Mouse (Mus musculus): ENCODE measurements at regions not wholly inside any gene's neighbourhood (a gene's known extent, or its start where the extent isn't known, plus 50 kb on each side); places are given as distances from the start of the nearest gene placed in this dataset.

- Histone ChIP-seq H3K9me3 (replicated peaks) (no peaks in the 10 kb centered on the region), H3K27ac (no peak overlapping the region), H3K36me3 (no peaks in the 10 kb centered on the region), H3K27me3 (ENCODE audit: low read depth, poor library complexity, severe bottlenecking) (no peaks in the 10 kb centered on the region), H3K4me3 (no peak overlapping the region), H3K4me1 (no peaks in the 10 kb centered on the region)
- 62% methylated on average over 1 of the region's 1 CpGs for WGBS
- DNase-seq (ENCODE audit: low spot score): no peak
Observed at GRCm38 (mm10) chr6:41113943-41114342, 78.6 kb upstream of the 2210010C04Rik start.

- 43% methylated on average over 7 of the region's 7 CpGs for WGBS
- Histone ChIP-seq H3K27ac (no peak overlapping the region), H3K4me1 (no peaks in the 10 kb centered on the region), H3K9me3 (replicated peaks) (no peaks in the 10 kb centered on the region), H3K36me3 (no peaks in the 10 kb centered on the region), H3K4me3 (no peak overlapping the region), H3K27me3 (ENCODE audit: low read depth, poor library complexity, severe bottlenecking) (no peaks in the 10 kb centered on the region)
- peak; percentile 55 for DNase-seq (ENCODE audit: low spot score)
Observed at GRCm38 (mm10) chr6:41112861-41113610, 77.7 kb upstream of the 2210010C04Rik start.

GRCm38 (mm10) chr6:41111829-41112228, 76.5 kb upstream of the 2210010C04Rik start:
- H3K27me3 ChIP-seq (ENCODE audit: low read depth, poor library complexity, severe bottlenecking): no peaks in the 10 kb centered on the region
- H3K27ac ChIP-seq: no peak overlapping the region
- no peaks in the 10 kb centered on the region for H3K9me3 ChIP-seq (replicated peaks)
- no peaks in the 10 kb centered on the region for H3K4me1 ChIP-seq
- no peaks in the 10 kb centered on the region for H3K36me3 ChIP-seq
- DNase-seq (ENCODE audit: low spot score): no peak
- H3K4me3 ChIP-seq: no peak overlapping the region

GRCm38 (mm10) chr6:41108897-41109296, 73.6 kb upstream of the 2210010C04Rik start:
- WGBS: 78% methylated on average over 1 of the region's 1 CpGs
- DNase-seq (ENCODE audit: low spot score): no peak
- Histone ChIP-seq H3K4me1 (no peaks in the 10 kb centered on the region), H3K36me3 (no peaks in the 10 kb centered on the region), H3K4me3 (no peak overlapping the region), H3K9me3 (replicated peaks) (no peaks in the 10 kb centered on the region), H3K27me3 (ENCODE audit: low read depth, poor library complexity, severe bottlenecking) (no peaks in the 10 kb centered on the region), H3K27ac (no peak overlapping the region)

GRCm38 (mm10) chr6:41103689-41104400, 68.5 kb upstream of the 2210010C04Rik start:
- H3K27ac ChIP-seq: no peak overlapping the region
- no peak overlapping the region for H3K4me3 ChIP-seq
- no peaks in the 10 kb centered on the region for H3K36me3 ChIP-seq
- no peak for DNase-seq (ENCODE audit: low spot score)
- H3K9me3 ChIP-seq (replicated peaks): no peaks in the 10 kb centered on the region
- H3K27me3 ChIP-seq (ENCODE audit: low read depth, poor library complexity, severe bottlenecking): no peaks in the 10 kb centered on the region
- 83% methylated on average over 6 of the region's 6 CpGs for WGBS
- H3K4me1 ChIP-seq: no peaks in the 10 kb centered on the region

- Histone ChIP-seq H3K4me1 (no peaks in the 10 kb centered on the region), H3K4me3 (no peak overlapping the region), H3K9me3 (replicated peaks) (no peaks in the 10 kb centered on the region), H3K36me3 (no peaks in the 10 kb centered on the region), H3K27ac (no peak overlapping the region), H3K27me3 (ENCODE audit: low read depth, poor library complexity, severe bottlenecking) (no peaks in the 10 kb centered on the region)
- no peak for DNase-seq (ENCODE audit: low spot score)
- 82% methylated on average over 2 of the region's 2 CpGs for WGBS
Observed at GRCm38 (mm10) chr6:41101997-41102396, 66.7 kb upstream of the 2210010C04Rik start.

GRCm38 (mm10) chr6:41100258-41100657, 64.9 kb upstream of the 2210010C04Rik start:
- Histone ChIP-seq H3K36me3 (no peaks in the 10 kb centered on the region), H3K9me3 (replicated peaks) (no peaks in the 10 kb centered on the region)
- 84% methylated on average over 2 of the region's 2 CpGs for WGBS

GRCm38 (mm10) chr6:41091177-41091829, 56.0 kb upstream of the 2210010C04Rik start:
- Histone ChIP-seq H3K27ac (no peak overlapping the region), H3K9me3 (replicated peaks) (no peaks in the 10 kb centered on the region), H3K27me3 (ENCODE audit: low read depth, poor library complexity, severe bottlenecking) (no peaks in the 10 kb centered on the region), H3K4me3 (no peak overlapping the region), H3K36me3 (no peaks in the 10 kb centered on the region), H3K4me1 (no peaks in the 10 kb centered on the region)
- 41% methylated on average over 4 of the region's 4 CpGs for WGBS
- DNase-seq (ENCODE audit: low spot score): no peak

More at GRCm38 (mm10) chr6:41100258-41100657, 64.9 kb upstream of the 2210010C04Rik start:
- Histone ChIP-seq H3K4me3 (no peak overlapping the region), H3K27ac (no peak overlapping the region), H3K4me1 (no peaks in the 10 kb centered on the region), H3K27me3 (ENCODE audit: low read depth, poor library complexity, severe bottlenecking) (no peaks in the 10 kb centered on the region)
- no peak for DNase-seq (ENCODE audit: low spot score)

Measured in limb, embryonic 10.5 days (tissue).